Mouse (Mus musculus) bone marrow, adult 2 months (tissue): ENCODE measurements at regions not wholly inside any gene's neighbourhood (a gene's known extent, or its start where the extent isn't known, plus 50 kb on each side); places are given as distances from the start of the nearest gene placed in this dataset.

ENCODE experiments used
- H3K27ac ChIP-seq: fragments of 200-500 bp; 2 replicates; pipeline ENCODE4 v1.5.1; 2012; ENCODE audit warnings: low read depth, mild to moderate bottlenecking, control low read depth, inconsistent platforms, low read length; ENCODE audit not compliant: control insufficient read depth, poor library complexity, insufficient read depth
- H3K4me1 ChIP-seq: fragments of 200-500 bp; 2 replicates; pipeline ENCODE4 v1.6.1; 2011; ENCODE audit warnings: low read length; ENCODE audit not compliant: control insufficient read depth, insufficient read depth
- H3K4me3 ChIP-seq: fragments of 200-500 bp; replicated peaks from 2 replicates; pipeline ENCODE3; 2011; ENCODE audit warnings: mild to moderate bottlenecking, low read depth, low read length, control low read depth; ENCODE audit not compliant: control insufficient read depth
- CTCF ChIP-seq: fragments of 200-500 bp; IDR thresholded peaks from 2 replicates; pipeline ENCODE4 v1.5.1; 2011; ENCODE audit warnings: low read length, control low read depth; ENCODE audit not compliant: control insufficient read depth, insufficient read depth
- POLR2A ChIP-seq: fragments of 200-500 bp; IDR thresholded peaks from 2 replicates; pipeline ENCODE4 v1.6.1; 2011; ENCODE audit warnings: low read depth, mild to moderate bottlenecking, control low read depth, low read length, borderline replicate concordance; ENCODE audit not compliant: control insufficient read depth
- WGBS: fragments of 180-500 bp; shearing (Covaris S2); methylation state at CpG from one replicate; pipeline ENCODE4 v1.1.7; 2018; 5-methylcytosine and 5-hydroxymethylcytosine counted together

DNA sequence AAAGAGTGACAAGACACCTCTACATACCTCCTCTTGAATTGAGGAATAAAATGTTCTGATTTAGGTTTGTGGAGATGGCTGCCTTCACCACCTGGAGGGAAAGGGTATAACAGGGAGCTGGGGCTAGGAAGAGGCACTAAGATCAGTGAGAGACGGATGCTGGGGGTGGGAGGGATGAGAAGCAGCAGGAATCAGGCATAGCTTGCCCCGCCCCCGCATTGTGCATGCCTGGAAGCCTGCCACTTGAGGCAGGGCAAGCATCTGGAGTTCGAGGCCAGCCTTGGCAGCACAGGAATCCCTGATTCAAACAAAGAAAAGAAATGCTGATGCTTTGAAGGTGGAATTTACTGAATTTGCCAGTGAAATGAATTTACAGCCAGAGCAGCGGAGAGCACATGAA, 63.6 kb upstream of the Syt13 start:
- Histone ChIP-seq H3K27ac (no peak overlapping the region), H3K4me1 (no peaks in the 10 kb centered on the region), H3K4me3 (no peak overlapping the region)
- 67% methylated on average over 5 of the region's 5 CpGs for WGBS
- TF ChIP-seq POLR2A, result no peak
- TF ChIP-seq CTCF, result no peak

DNA sequence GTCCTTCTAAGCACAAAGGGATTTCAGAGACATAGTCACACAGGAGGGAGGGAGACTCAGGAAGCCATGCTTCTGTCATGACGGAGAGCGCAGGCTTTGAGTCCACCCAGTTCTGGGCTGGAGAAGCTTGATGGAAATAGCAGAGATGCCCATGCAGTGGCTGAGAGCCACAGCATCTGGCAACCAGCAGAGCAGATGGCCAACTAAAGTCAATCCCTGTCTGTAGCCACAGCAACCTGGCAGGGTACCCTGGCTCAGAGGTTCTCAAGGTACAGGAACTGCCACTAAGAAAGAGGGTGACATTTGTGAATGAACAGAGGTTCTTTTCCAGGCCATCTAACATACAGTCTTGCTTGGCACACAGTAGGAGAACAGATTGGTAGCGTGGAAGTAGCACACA, 61.7 kb upstream of the Syt13 start:
- no peak overlapping the region for H3K4me3 ChIP-seq
- H3K27ac ChIP-seq, result no peak overlapping the region
- no peak for TF ChIP-seq POLR2A
- TF ChIP-seq CTCF, result no peak
- WGBS, result 82% methylated on average over 3 of the region's 3 CpGs
- no peaks in the 10 kb centered on the region for H3K4me1 ChIP-seq

DNA sequence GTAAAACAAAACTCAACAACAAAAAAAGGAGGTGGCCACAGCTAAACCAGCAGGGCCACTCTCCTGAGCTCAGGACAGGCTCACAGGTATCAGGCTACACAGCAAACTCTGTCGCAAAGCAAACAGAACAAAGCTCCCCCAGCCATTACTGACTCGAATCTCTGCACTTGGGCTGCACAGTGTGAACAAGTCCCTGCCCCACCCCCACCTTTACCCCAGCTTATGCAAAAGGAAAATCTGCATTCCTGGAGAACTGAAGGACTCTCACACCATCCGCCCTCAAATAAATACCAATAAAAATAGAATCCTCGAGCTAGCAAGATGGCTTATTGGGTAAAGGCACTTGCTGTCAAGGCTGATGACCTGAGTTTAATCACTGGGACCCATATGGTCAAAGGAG, 60.6 kb upstream of the Syt13 start:
- 65% methylated on average over 4 of the region's 4 CpGs for WGBS
- Histone ChIP-seq H3K27ac (no peak overlapping the region), H3K4me1 (no peaks in the 10 kb centered on the region), H3K4me3 (no peak overlapping the region)
- TF ChIP-seq POLR2A (no peak), CTCF (no peak)

DNA sequence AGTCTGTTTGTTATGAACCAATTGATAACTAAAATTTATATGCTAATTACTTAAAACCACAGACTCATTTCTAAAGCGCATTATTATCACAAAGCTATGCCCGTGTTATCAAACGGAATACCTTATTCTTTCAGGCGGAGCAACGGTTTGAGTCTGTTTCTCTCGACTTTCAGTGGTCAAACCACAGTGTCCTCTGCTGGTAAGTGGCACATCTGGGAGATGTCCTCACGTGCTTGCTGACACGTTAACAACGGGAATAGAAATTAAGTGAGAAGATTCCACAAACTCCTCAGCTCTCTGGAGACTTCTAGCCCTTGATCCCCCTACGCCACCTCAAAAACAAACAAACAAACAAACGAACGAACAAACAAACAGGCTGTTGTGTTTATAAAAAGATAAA, 58.9 kb upstream of the Syt13 start:
- no peak overlapping the region for H3K4me3 ChIP-seq
- H3K27ac ChIP-seq, result no peak overlapping the region
- 68% methylated on average over 12 of the region's 12 CpGs for WGBS
- no peaks in the 10 kb centered on the region for H3K4me1 ChIP-seq
- TF ChIP-seq CTCF (no peak), POLR2A (no peak)

DNA sequence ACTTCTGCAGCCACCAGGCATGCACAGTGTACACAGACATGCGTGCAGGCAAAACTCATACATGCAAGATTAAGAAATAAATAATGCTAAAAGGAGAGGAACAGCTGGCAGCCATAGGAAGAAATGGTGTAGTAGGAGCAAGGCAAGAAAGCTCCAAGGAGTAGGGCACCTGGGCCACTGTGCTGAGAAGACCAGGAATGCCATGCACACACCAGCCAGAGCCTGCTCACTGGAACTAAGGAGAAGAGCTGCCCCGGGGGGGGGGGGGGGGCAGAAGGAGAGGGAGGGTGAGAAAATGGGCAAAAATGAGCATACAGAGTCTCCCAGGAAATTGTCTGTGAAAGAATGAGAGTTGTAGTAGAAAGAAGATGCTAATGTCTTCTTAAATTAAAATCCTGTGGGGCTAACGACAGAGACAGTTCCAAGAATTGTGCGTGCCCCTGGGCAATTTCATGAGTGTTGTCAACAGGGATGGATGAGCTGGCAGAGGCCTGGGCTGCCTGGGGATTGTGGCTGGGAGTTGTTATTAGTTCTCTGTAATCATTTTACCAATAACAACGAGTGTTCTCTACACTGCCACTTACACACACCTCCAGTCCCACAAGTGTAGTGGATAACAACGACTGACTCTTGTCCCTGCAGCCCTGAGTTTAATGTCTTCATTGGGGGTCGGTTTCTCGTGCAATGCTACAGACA, 54.2 kb upstream of the Syt13 start:
- no peak overlapping the region for H3K27ac ChIP-seq
- no peak overlapping the region for H3K4me3 ChIP-seq
- 79% methylated on average over 8 of the region's 8 CpGs for WGBS
- no peaks in the 10 kb centered on the region for H3K4me1 ChIP-seq
- TF ChIP-seq CTCF (no peak), POLR2A (no peak)
